Mouse (Mus musculus) WW6 (cell line): ENCODE measurements around the gene 9530068E07Rik.
"Not testable (repeated sequence)": the region's sequence is repeated elsewhere in the genome, so short reads cannot be mapped to it uniquely, and the experiment has no call there.

Source experiments
- DNase-seq: peaks from one replicate; pipeline ENCODE4 v3.0.0-alpha.2; 2013; ENCODE audit warnings: low read depth, low spot score

9530068E07Rik gene

DNA sequence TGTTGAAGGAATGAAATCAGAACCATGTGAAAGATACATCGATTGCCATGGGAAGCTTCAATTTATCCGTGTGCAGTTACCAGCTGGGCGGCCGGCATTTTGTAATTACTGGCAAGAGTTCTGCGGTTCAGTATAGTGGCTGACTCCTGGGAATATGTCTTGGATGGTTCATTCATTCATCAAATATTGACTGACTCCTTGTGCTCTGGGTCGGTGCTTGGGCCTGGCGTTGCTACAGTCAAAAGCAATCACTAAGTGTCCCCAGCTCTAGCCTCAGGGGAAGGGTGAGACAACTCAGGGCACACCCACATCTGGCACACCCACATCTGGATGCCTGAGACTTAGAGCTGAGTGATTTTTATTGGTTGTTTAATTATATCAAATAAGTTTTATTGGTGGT is 22.4 kb upstream of the 9530068E07Rik start:
- DNase-seq = no peak

- no peak for DNase-seq
These were observed 21.9 kb upstream of the 9530068E07Rik start for GRCm38 (mm10) chr11:52374340-52374739.

GRCm38 (mm10) chr11:52377579-52377978 is 18.6 kb upstream of the 9530068E07Rik start:
- no peak for DNase-seq

DNA sequence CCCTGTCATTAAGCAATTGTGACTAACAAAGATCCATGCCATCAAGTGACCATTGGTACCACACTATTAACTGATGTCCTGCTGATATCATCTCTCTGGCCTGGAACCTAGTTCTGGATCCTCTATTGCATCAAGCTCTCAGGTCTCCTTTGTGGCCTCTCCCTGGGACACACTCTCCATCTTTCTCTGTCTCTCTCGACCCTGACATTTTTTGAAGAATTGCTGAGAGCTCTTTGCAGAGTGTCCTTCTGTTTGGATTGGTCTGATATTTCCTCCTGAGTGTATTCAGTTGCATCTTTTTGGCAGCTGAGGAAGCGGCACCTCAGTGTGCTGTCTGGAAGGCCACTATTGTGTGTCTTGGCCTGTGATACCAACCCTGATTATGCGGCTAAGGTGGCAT is 17.0 kb upstream of the 9530068E07Rik start:
- no peak for DNase-seq

DNA sequence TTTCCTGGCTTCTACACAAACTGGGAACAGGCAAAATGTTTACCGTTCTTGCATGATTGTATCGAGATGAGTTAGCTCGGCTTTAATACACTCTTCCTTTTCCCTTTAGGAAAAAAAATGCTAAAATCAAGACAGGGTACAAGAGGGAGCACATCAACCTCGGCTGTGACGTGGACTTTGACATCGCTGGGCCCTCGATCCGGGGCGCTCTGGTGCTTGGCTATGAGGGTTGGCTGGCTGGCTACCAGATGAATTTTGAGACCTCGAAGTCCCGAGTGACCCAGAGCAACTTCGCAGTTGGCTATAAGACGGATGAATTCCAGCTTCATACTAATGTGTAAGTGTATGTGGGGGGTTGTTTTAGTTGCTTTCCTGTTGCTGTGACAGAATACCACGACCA is 12.5 kb upstream of the 9530068E07Rik start:
- DNase-seq = no peak

- no peak for DNase-seq
These were observed 11.6 kb upstream of the 9530068E07Rik start for GRCm38 (mm10) chr11:52384667-52385066.

DNA sequence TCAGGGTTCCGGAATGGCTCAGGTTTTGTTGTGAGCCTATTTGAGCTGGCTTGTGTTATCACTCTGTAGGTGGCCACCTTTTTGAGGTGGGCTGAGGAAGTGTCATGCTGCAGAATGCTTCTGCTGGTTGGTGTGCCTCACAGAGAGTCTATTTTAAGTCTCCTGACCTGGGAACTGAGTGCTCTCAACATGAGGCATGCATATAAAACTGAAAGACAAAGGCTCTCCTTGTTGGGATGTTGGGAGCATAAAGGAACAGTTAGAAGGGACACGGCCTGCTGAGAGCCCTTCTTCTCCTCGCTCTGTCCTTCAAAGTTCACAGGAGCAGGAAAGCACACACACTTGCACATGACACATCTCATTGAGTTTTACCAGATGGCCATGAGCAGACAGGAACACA is 9.3 kb upstream of the 9530068E07Rik start:
- DNase-seq = no peak

DNA sequence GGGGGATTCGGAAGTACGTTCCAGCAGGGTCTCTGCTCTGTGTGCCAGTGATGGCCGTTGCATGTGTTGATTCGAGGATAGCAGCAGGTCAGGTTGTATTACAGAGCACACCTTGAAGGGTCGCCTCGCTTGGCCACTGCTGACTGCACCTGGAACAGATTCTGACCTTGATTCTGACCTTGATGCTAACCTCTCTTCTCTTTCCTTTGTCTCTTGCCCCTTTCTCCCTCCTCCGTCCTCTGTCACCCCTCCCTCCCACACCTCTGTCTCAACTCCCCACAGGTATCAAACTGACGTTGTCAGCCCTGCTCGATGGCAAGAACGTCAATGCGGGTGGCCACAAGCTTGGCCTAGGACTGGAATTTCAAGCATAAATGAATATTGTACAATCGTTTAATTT is 8.1 kb upstream of the 9530068E07Rik start:
- DNase-seq = no peak

- not testable (repeated sequence) for DNase-seq
These were observed 7.2 kb upstream of the 9530068E07Rik start for GRCm38 (mm10) chr11:52388979-52389378.

DNA sequence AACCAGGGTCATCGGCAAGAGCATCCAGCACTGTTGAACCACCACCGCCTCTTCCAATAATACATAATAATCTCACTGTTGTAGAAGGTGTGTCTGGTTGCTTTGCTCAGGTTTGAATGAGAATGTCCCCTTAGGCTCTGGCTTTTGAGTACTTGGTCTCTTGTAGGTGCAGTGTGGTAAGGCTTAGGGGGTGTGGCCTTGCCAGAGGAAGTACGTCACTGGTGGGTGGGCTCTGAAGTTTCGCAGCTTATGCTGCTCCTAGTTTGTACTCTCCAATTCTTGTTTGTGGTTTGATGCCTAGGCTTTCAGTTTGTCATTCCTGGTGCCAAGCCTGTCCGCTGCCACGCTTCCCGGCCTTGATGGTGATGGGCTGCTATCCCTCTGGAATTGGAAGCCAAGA is 6.3 kb upstream of the 9530068E07Rik start:
- DNase-seq = no peak

- no peak for DNase-seq
These were observed 1.7 kb upstream of the 9530068E07Rik start for GRCm38 (mm10) chr11:52394494-52394893.

DNA sequence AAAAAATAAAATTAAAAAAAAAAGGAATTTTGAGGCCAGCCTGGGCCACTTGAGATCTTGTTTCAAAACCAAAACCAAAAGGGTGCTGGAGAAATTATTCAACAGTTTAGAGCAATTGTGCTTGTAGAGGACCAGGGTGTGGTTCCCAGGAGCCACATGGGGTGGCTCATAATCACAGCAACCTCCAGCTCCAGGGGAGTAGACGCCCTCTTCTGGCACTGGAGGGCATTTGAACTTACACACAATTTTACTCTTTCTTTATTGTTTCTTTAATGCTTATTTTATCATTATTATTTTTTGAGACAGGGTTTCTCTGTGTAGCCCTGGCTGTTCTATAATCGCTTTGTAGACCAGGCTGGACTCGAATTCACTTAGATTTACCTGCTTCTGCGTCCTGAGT is 885 bp upstream of the 9530068E07Rik start:
- DNase-seq = no peak

DNA sequence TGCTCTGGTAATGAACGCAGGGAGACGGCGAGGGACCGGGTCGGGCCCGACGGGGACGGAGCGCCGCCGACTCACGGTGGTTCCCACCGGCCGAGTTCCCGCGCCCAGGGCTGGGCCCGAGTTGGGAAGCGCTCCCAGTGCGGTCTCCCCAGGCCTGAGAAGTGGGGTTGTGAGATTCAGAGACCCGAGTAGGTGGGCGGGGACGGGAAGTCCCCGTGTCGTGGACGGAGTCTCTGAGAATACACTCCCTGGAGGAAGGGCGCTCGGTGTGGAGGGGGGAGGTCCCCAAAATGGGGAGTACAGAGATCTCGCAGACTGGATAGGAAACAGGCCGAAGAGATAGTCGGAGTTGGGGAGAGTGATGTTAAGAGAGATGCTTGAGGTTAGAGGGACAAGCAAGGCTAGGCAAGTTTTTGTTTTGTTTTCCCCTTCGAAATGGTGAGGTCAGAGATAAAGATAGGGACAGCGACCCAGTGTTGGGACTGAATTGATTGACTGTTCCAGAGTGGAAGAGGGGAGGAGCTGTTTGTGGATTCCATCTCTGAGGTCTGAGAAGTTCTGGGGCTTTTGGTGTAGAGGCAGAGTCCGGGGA is 465 bp downstream of the 9530068E07Rik start:
- DNase-seq = no peak

DNA sequence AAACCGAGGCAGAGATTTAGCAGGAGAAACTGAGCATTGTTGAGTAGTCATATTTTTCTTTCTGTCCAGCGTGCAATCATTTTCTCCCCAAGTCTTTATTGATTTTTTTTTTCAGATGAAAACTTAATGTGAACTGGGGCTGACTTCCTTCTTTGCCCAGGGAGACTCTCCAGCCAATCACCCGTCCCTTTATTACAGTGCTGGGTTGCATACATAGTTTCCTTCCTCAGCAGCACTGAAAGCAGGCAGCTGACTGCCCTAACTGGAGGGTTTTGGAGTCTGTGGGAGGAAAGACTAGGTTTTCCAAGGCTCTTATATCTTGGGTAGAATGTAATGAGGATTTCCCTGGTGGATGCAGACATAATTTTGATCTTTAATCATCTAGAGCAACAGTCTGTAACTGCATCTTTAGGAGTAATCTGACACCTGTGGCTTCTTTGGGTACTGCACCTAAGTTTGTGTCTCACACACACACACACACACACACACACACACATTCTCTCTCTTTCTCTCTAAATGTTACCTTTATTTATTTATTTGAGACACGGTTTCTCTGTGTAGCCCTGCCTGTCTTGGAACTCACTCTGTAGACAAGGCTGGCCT is 1.3 kb downstream of the 9530068E07Rik start:
- no peak for DNase-seq

DNA sequence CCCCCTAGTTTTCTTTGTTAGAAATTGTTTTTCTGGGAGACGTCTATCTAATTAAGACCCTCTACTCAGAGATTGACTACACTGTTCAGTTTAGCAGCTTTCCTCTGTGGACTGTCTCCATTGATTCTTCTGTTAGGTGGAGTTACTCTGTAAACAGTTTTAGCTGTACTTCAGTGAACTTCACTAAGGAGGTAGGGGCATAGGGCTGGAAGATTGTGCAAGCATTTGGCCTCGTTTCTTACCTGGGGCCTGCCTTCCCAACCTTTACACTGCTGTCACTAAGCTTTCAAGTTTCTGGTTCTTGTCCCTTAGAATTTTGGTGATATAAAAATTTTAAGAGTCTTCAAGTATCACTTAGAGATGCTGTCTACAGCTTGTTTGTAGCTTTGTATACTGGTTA is 5.2 kb downstream of the 9530068E07Rik start:
- no peak for DNase-seq

DNA sequence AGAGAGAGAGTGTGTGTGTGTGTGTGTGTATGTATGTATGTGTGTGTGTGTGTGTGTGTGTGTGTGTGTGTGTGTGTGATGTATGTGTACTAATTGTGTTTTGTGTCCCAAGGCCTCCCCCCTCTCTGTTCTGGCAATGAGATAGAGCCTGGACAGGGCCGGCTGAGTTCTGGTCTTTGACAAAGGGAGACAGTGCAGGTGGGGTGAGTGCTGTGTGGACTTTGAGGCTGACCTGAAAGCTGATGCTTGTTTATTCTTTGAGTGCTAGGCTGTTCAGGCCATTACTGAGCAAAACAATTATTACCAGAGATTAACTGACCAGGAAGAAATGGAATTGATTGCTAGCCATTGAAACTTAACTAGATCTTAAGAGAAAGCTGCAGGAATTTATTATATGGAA is 6.3 kb downstream of the 9530068E07Rik start:
- no peak for DNase-seq

GRCm38 (mm10) chr11:52404209-52404608 is 8.0 kb downstream of the 9530068E07Rik start:
- no peak for DNase-seq

DNA sequence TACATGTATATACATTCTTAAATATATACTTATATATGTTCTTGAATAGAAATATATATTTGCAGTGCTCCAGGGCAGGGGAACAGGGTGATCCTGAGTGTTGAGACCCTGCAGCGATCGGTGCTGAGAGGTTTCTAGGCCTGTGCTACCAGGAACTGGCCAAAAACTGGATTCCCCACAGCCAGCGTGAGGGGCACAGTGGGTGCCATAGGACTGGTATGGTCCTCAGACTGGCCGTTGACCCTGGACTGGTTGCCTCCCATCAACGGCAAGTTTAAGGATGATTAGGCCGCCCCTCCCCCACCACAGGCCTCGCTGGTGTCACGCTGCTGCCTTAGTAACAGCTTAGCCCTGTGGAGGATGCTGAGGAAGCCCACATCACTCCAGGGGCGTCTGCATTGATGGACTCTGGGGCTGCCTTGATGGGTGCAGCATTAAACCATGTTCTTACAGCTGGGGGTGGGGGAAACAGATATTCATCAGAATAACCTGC is 9.0 kb downstream of the 9530068E07Rik start:
- DNase-seq = no peak

- DNase-seq = no peak
These were observed 13.1 kb downstream of the 9530068E07Rik start for GRCm38 (mm10) chr11:52409316-52409715.

GRCm38 (mm10) chr11:52418358-52418757 is 22.1 kb downstream of the 9530068E07Rik start:
- DNase-seq = no peak

GRCm38 (mm10) chr11:52419246-52419645 is 23.0 kb downstream of the 9530068E07Rik start:
- DNase-seq = peak; percentile 40

GRCm38 (mm10) chr11:52419861-52420260 is 23.6 kb downstream of the 9530068E07Rik start:
- no peak for DNase-seq

- no peak for DNase-seq
These were observed 24.2 kb downstream of the 9530068E07Rik start for GRCm38 (mm10) chr11:52420296-52421052.
